Mouse (Mus musculus): ENCODE results near the gene Ly75.
A peak's percentile ranks its signal among the peaks of the same experiment; 100 is the strongest.

The Ly75 gene

GRCm38 (mm10) chr2:60369454-60369853 is 13.6 kb downstream of the Ly75 start:
- DNase-seq = no peak

- no peak for DNase-seq
Observed at GRCm38 (mm10) chr2:60367871-60368270, 15.2 kb downstream of the Ly75 start.

GRCm38 (mm10) chr2:60367204-60367603 is 15.9 kb downstream of the Ly75 start:
- no peak for DNase-seq

DNA sequence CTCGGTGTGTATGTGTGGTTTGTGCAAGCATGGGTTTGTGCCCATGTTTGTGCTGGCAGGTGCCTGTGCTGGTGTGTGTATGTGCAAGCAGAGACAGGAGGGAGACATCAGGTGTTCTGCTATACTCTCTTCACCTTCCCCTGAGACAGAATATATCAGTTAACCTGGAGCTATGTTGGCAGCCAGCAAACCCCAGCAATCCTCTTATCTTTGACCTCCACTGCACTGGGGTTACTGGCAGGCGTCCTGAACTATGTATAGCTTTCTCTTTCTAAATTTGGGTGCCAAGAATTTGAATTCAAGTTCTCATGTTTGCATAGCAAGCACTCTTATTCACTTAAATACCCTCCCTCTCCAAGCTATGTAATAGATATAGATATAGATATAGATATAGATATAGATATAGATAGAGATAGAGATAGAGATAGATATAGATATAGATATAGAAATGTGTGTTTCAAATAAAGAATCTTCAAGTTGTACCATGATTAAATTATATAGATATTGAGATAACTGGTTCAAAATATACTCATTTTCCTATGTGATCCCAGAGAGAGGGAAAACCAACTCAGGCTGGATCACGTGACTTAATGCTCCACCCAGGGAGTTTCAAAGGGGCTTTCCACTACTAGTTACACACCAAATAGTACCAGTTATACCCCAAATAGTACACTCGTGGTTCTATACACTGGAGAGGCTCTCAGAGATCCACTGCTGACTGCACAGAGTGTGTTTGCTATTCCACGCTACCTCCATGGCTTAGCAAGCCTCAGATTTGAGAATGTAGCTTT is 17.1 kb downstream of the Ly75 start:
- no peak for DNase-seq

GRCm38 (mm10) chr2:60365138-60365775 is 17.8 kb downstream of the Ly75 start:
- DNase-seq = no peak

- DNase-seq = no peak
Observed at GRCm38 (mm10) chr2:60362146-60362545, 21.0 kb downstream of the Ly75 start.

DNA sequence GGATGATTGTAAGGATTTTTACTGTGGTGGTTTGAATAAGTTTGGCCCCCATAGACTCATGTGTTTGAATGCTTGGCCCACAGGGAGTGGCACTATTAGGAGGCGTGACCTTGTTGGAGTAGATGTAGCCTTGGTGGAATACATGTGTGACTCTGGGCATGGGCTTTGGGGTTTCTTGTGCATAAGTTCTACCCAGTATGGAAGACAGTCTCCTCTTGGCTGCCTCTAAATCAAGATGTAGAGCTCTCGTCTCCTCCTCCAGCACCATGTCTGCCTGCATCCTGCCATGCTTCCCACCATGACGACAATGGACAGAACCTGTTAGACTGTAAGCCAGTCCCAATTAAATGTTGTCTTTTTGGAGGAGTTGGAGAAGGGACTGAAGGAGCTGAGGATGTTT is 23.3 kb downstream of the Ly75 start:
- no peak for DNase-seq

DNA sequence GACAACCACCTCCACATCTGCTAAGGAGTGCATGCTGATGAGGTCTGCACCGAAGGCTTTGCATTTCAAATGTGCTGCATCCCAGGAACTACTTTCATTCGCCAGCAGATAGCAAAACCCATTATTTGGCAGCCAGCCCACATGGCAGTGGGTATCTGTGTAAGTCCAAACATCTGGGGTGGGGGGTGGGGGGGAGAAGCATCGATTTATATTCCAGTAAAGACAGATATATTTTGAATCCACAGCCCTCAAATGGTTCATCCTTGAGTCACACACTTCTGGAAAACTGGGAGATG is 27.8 kb downstream of the Ly75 start:
- DNase-seq = peak in 1 of 2 experiments; percentile 11

- no peak for DNase-seq
Observed at GRCm38 (mm10) chr2:60354541-60355387, 28.3 kb downstream of the Ly75 start.

- DNase-seq = no peak
Observed at GRCm38 (mm10) chr2:60352296-60352695, 30.8 kb downstream of the Ly75 start.

DNA sequence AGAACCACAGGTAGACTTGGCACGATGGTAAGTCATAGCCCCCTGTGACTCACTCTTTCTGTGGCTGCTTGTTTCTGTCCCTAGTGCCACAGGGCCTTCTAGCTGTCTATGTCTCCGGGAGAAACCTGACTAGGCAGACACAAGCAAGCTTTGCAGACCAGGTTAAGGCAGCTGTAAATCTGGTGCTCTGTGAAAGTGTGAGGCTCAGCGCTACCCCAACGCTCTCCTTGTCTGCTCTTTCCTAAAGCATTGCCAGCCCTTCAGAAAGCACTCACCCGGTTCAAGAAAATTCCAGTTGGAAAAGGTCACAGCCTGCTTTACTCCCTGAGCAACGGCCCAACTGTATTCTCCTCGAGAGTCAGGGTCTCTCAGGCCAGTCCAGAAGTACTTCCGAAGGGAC is 31.3 kb downstream of the Ly75 start:
- DNase-seq = peak in 1 of 2 experiments; percentile 41

DNA sequence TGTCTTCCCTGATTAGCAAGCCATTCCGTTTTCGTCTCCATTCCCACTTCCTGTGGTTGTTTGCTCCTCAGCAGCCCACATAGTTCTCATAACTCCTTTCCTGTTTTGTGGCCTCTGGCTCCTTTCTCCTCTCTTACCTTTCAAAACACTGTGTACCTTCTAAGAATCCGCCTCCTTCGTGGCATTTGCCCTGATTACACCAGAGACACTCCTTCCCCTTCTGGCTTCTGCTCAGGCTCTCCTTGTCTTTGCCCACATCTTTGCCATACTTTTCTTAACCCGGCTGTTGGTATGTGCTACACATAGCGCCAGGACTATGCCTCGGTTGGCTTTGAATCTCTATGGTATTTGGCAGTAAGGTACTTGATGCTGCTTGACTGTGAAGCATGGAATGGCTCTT is 35.2 kb downstream of the Ly75 start:
- no peak for DNase-seq

DNA sequence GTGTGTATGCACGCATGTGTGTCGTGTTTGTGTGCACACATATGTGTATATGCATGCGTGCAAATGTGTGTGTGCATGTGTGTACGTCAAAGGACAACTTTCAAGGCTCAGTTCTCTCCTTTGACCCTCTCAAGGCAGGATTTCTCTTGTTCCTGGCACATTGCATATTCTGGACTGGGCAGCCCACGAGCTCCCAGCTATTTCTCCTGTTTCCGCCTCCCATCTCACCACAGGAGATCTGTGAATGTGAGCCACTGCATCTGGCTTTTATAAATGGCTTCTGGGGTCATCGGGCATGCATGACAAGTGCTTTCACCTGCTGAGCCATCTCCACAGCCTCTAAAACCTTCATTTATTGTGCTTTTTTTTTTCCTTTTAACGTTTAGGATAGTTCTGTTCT is 36.6 kb downstream of the Ly75 start:
- DNase-seq = no peak

- no peak for DNase-seq
Observed at GRCm38 (mm10) chr2:60345717-60346116, 37.4 kb downstream of the Ly75 start.

DNA sequence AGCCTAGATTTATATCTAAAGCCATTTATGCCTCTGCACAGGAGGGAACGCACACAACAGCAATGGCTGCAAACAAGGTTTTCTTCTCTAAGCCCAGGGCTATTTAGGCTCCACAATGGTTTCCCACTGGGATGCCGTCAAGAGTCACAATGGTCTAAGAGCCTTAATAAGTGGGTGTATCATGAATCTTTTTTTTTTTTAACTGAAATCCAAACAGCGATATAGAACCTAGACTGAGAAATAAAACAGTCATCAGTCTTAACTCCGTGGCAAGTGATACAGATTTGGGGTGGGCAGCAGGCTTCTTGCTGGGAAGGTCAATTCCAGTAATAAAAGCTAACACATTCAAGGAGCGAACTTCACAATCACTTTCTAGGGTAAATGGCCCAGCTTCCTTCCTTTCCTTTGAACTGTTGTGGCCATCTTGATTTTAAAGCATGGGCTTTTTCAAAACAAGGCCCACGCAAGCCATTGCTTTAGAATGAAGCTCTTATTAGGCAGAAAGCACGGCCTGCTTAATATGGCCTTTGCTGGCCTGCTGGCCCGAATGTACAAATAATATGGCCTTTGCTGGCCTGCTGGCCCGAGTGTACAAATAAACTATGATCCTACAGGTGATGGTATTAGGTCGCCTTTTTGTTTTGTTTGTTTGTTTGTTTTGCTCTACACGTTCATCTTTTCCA is 39.4 kb downstream of the Ly75 start:
- no peak for DNase-seq

- no peak for DNase-seq
Observed at GRCm38 (mm10) chr2:60342107-60342880, 40.8 kb downstream of the Ly75 start.

DNA sequence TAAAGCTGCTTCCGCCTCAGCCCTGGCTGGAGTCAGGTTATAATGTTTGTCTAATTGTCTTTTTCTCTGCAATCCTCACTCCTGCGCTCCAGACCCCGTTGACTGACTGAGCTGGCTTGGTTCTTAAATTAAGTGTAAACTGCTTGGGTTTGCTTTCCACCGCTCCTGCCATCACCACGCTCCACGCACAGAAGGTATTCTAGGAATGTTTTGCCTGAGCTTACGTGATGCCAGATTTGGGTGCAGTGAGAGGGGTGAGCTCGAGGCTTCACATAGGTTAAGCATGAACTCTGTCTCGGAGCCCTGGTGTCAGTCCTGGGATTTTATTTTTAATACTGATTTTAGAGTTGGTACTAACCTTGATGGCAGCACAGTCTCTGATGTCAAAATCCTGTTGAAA is 45.2 kb downstream of the Ly75 start:
- peak in 1 of 2 experiments; percentile 30 for DNase-seq

DNA sequence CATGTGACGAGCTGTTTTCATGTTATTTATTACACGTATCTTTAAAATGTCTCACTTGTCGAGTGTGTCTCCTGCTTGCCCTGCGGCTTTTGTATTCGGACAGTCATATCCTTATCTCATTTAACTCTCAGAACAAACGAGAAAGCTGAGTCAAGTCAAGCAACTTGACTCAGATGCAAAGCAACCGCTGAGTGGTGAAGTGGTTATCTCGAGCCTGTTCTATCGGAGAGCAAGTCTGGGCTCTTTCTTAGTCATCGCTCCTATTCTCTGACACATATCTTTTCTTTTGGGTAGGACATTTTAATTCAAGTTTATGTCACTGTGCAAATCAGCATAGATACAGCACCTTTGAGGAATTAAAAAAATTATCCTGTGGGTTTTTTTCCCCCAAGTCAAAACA is 54.5 kb downstream of the Ly75 start:
- DNase-seq = no peak

- no peak for DNase-seq
Observed at GRCm38 (mm10) chr2:60327581-60327980, 55.5 kb downstream of the Ly75 start.

DNA sequence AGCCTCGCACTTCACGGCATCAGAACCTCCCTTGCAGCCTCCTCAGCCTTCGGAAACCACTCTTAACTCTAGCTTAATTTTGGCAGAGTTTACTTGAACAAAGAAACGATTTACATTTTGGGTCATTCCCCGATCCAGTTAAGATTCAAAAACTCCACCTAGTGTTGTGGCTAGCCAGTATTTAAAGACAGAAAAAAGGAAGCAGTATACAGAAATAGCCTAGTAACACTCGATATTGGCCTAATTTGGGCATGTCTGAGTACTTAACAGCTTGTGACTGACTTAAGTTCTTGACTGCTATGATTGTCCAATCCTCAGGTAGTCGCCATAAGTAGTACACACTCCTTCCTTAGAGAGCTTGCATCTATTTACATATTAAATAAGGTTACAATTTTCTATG is 56.2 kb downstream of the Ly75 start:
- no peak for DNase-seq

DNA sequence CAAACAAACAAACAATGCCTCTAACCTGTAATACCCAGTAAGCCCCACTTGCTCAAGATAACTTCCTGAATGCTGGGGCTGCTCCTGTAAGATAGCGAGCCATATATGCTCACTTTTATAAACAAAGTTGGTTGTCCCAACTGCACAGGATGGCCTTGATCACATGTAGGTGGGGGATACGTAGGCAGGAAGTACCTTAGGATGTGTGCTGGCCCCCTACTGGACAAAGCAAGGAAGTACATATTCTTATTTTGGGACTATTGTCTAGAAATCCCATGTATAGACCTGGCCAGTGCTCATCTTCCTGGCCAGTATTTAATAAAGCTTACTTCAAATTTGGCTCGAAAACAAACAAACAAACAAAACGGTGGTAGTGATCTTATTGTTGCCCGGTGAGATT is 59.7 kb downstream of the Ly75 start:
- no peak for DNase-seq

DNA sequence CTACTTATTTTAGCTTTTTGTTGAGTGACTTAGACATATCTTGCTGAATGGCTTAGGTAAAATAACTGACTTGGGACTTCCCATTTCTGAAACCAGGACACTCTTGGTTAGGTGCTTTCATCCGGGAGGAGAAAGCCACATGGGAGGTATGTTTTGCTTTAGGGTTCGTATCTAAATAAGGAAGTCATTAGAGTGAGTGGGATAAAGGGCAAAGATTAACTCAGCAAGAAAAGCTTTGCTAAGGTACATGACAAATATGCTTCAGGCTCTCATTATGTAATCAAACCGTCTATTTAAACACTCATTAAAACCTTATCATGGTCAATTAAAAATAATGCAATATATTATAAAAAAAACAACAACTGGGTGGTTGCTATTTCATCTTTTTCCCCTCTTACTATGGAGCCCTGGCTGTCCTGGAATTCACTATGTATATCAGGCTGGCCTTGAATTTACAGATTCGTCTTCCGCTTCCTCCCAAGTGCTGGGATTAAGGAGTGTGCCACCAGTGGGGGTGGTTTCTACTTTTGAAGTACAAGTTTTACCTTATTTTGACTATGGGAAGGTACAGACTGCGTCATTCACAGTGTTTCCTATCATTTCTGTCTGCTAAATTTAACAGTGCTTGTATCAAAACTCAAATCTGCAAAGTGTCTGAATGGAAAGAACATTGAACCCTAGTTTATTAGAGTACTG is 60.9 kb downstream of the Ly75 start:
- DNase-seq = no peak
